Comparison of ENCODE assay signal across 8 mouse cellular contexts in genomic region chr16:11579676-11580098, GRCm38 (mm10).
DNase-seq lines count a peak whose midpoint lies in the region; ATAC-seq lines count a peak whose summit lies in the region.

No protein-coding gene starts in this region.

- no peaks in the 10 kb centered on the region for H3K27me3 ChIP-seq in limb, embryonic 10.5 days (ENCODE audit: low read depth, poor library complexity, severe bottlenecking)
- no peaks in the 10 kb centered on the region for H3K27me3 ChIP-seq in neural tube, embryonic 12.5 days (replicated peaks)

- no peak overlapping the region for H3K9ac ChIP-seq in neural tube, embryonic 12.5 days

- peak; percentile 64 for DNase-seq in 416B (ENCODE audit: low read depth)
- DNase-seq in NIH3T3 (ENCODE audit: low read depth) = peak; percentile 70
- peak; percentile 30 for DNase-seq in heart, adult 8-10 months (ENCODE audit: low spot score)
- peak; percentile 35 for DNase-seq in kidney, adult 18-20 months
- peak; percentile 52 for DNase-seq in limb, embryonic 10.5 days (ENCODE audit: low spot score)
- DNase-seq in urinary bladder, adult 2 months (ENCODE audit: low spot score) = no peak

- no peak overlapping the region for H3K4me3 ChIP-seq in limb, embryonic 10.5 days
- H3K4me3 ChIP-seq in neural tube, embryonic 12.5 days = no peak overlapping the region

- no peaks in the 10 kb centered on the region for H3K36me3 ChIP-seq in limb, embryonic 10.5 days
- H3K36me3 ChIP-seq in neural tube, embryonic 12.5 days = no peaks in the 10 kb centered on the region

- H3K27ac ChIP-seq in limb, embryonic 10.5 days = no peak overlapping the region; the same call in 1 of the 2 replicates
- H3K27ac ChIP-seq in neural tube, embryonic 12.5 days = no peak overlapping the region

- H3K9me3 ChIP-seq in limb, embryonic 10.5 days (replicated peaks) = no peaks in the 10 kb centered on the region
- H3K9me3 ChIP-seq in neural tube, embryonic 12.5 days = no peaks in the 10 kb centered on the region

- H3K4me2 ChIP-seq in neural tube, embryonic 12.5 days (replicated peaks) = no peak overlapping the region

- peak; percentile 80 for ATAC-seq in common myeloid progenitor, adult 5-6 weeks (replicated peaks; ENCODE audit: low read depth, poor library complexity, severe bottlenecking)
- ATAC-seq in neural tube, embryonic 12.5 days (ENCODE audit: low FRiP score, low read depth) = peak; percentile 58; the same call in 1 of the 2 replicates

- H3K4me1 ChIP-seq in limb, embryonic 10.5 days = peaks cover 14% of the 10 kb centered on the region
- H3K4me1 ChIP-seq in neural tube, embryonic 12.5 days = no peaks in the 10 kb centered on the region

- WGBS in limb, embryonic 10.5 days = 60% methylated on average over 4 of the region's 4 CpGs
- WGBS in neural tube, embryonic 12.5 days = 59% methylated on average over 4 of the region's 4 CpGs
